Mouse (Mus musculus) telencephalon, adult 2 months (tissue): ENCODE data around the gene Braf.

Experiments used
- DNase-seq: peaks from one replicate; pipeline ENCODE4 v3.0.0-alpha.2; 2011; ENCODE audit warnings: low read depth, low spot score

The Braf gene

GRCm38 (mm10) chr6:39607365-39607764, 117.9 kb downstream of the Braf start:
- no peak for DNase-seq

GRCm38 (mm10) chr6:39606862-39607261, 118.4 kb downstream of the Braf start:
- no peak for DNase-seq

- DNase-seq: no peak
These were observed 119.2 kb downstream of the Braf start for GRCm38 (mm10) chr6:39606056-39606455.

GRCm38 (mm10) chr6:39604565-39604964, 120.7 kb downstream of the Braf start:
- no peak for DNase-seq

GRCm38 (mm10) chr6:39601828-39602227, 123.4 kb downstream of the Braf start:
- no peak for DNase-seq

GRCm38 (mm10) chr6:39600851-39601250, 124.4 kb downstream of the Braf start:
- DNase-seq: no peak

GRCm38 (mm10) chr6:39592401-39593214, 132.7 kb downstream of the Braf start, which contains the start of gene Ndufb2:
TSS of gene Ndufb2 (plus strand) at chr6:39592574.
- DNase-seq: peak; percentile 97

GRCm38 (mm10) chr6:39591481-39591880, 133.8 kb downstream of the Braf start:
- no peak for DNase-seq

GRCm38 (mm10) chr6:39585517-39585916, 139.7 kb downstream of the Braf start, which contains the start of gene Gm42420:
TSS of gene Gm42420 (plus strand) at chr6:39585753.
- no peak for DNase-seq

GRCm38 (mm10) chr6:39581087-39581784, 144.0 kb downstream of the Braf start:
- DNase-seq: no peak

- DNase-seq: no peak
These were observed 144.7 kb downstream of the Braf start for GRCm38 (mm10) chr6:39580558-39580957.

- peak; percentile 29 for DNase-seq
These were observed 145.7 kb downstream of the Braf start for GRCm38 (mm10) chr6:39579552-39579951.

GRCm38 (mm10) chr6:39574951-39575350, 150.3 kb downstream of the Braf start:
- DNase-seq: no peak

GRCm38 (mm10) chr6:39574555-39574869, 150.8 kb downstream of the Braf start:
- no peak for DNase-seq

- peak; percentile 80 for DNase-seq
These were observed 151.3 kb downstream of the Braf start, which contains the start of gene Adck2 for GRCm38 (mm10) chr6:39573791-39574554. TSS of gene Adck2 (plus strand) at chr6:39573873.

GRCm38 (mm10) chr6:39570426-39570825, 154.8 kb downstream of the Braf start:
- DNase-seq: no peak

- DNase-seq: no peak
These were observed 157.7 kb downstream of the Braf start for GRCm38 (mm10) chr6:39567528-39567927.

GRCm38 (mm10) chr6:39562166-39563015, 162.9 kb downstream of the Braf start:
- DNase-seq: peak; percentile 79

GRCm38 (mm10) chr6:39559276-39559939, 165.9 kb downstream of the Braf start:
- DNase-seq: no peak

GRCm38 (mm10) chr6:39557723-39558261, 167.5 kb downstream of the Braf start, which contains the start of gene Dennd2a:
TSS of gene Dennd2a (minus strand) at chr6:39557867.
- no peak for DNase-seq
